Mouse (Mus musculus): ENCODE results near the gene Gnb3. TPM values are rescaled to one million over a fixed set of nuclear protein-coding genes. Genes with fewer than 3 reads are reported as not detected.

Gene Gnb3
- polyA plus RNA-seq, 1 experiment from 2014 or later: 1.2 TPM

GRCm38 (mm10) chr6:124808358-124809012 is 31.6 kb downstream of the Gnb3 start, which contains the start of gene Spsb2:
Gene Spsb2 (plus strand): TSS chr6:124808661.
- Histone ChIP-seq H3K27ac (peak within 1 kb of the TSS; percentile 95), H3K27me3 (ENCODE audit: insufficient read depth, low read length) (no peaks in the 10 kb centered on the region), H3K9me3 (replicated peaks; ENCODE audit: low read length) (no peaks in the 10 kb centered on the region), H3K4me1 (replicated peaks; ENCODE audit: insufficient read depth, low read length) (peaks cover 27% of the 10 kb centered on the region; the same call in 1 of the 2 replicates), H3K36me3 (ENCODE audit: insufficient read depth, low read length) (peaks cover 6% of the 10 kb centered on the region; the same call in 1 of the 2 replicates), H3K4me3 (replicated peaks; ENCODE audit: low read depth, low read length) (peak within 1 kb of the TSS; percentile 64), H3K9ac (ENCODE audit: low read depth, low read length) (peak within 1 kb of the TSS; percentile 72), H3K4me2 (ENCODE audit: low read length) (peak within 1 kb of the TSS; percentile 99)
- DNase-seq (ENCODE audit: low spot score) (peak; percentile 91), ATAC-seq (replicated peaks; ENCODE audit: low FRiP score, low read depth) (peak; percentile 44)
- WGBS: 2% methylated on average over 29 of the region's 29 CpGs
- no peak for TF ChIP-seq CTCF (IDR thresholded peaks at IDR 0.05; ENCODE audit: low read depth)

GRCm38 (mm10) chr6:124807986-124808357 is 32.1 kb downstream of the Gnb3 start:
- H3K4me2 ChIP-seq (ENCODE audit: low read length): peak overlapping the region; percentile 99
- peak overlapping the region; percentile 64; the same call in 1 of the 2 replicates for H3K4me3 ChIP-seq (replicated peaks; ENCODE audit: low read depth, low read length)
- no peaks in the 10 kb centered on the region for H3K27me3 ChIP-seq (ENCODE audit: insufficient read depth, low read length)
- WGBS: 70% methylated on average over 6 of the region's 6 CpGs
- peak overlapping the region; percentile 95 for H3K27ac ChIP-seq
- H3K9me3 ChIP-seq (replicated peaks; ENCODE audit: low read length): no peaks in the 10 kb centered on the region
- TF ChIP-seq CTCF (IDR thresholded peaks at IDR 0.05; ENCODE audit: low read depth): no peak
- DNase-seq (ENCODE audit: low spot score) (no peak), ATAC-seq (replicated peaks; ENCODE audit: low FRiP score, low read depth) (no peak)
- 0 out of 2 replicates have a peak overlapping the region, but pooled peaks have one; percentile 72 for H3K9ac ChIP-seq (ENCODE audit: low read depth, low read length)
- H3K4me1 ChIP-seq (replicated peaks; ENCODE audit: insufficient read depth, low read length): peaks cover 27% of the 10 kb centered on the region; the same call in 1 of the 2 replicates
- peaks cover 6% of the 10 kb centered on the region; the same call in 1 of the 2 replicates for H3K36me3 ChIP-seq (ENCODE audit: insufficient read depth, low read length)

- Histone ChIP-seq H3K27me3 (ENCODE audit: insufficient read depth, low read length) (no peaks in the 10 kb centered on the region), H3K4me1 (replicated peaks; ENCODE audit: insufficient read depth, low read length) (peaks cover 21% of the 10 kb centered on the region; the same call in 1 of the 2 replicates), H3K36me3 (ENCODE audit: insufficient read depth, low read length) (peaks cover 6% of the 10 kb centered on the region; the same call in 1 of the 2 replicates), H3K9ac (ENCODE audit: low read depth, low read length) (no peak overlapping the region), H3K4me3 (replicated peaks; ENCODE audit: low read depth, low read length) (no peak overlapping the region), H3K9me3 (replicated peaks; ENCODE audit: low read length) (no peaks in the 10 kb centered on the region), H3K27ac (no peak overlapping the region), H3K4me2 (ENCODE audit: low read length) (no peak overlapping the region)
- no peak for TF ChIP-seq CTCF (IDR thresholded peaks at IDR 0.05; ENCODE audit: low read depth)
- WGBS: 85% methylated on average over 4 of the region's 4 CpGs
- DNase-seq (ENCODE audit: low spot score): no peak
- no peak for ATAC-seq (replicated peaks; ENCODE audit: low FRiP score, low read depth)
These were observed 32.7 kb downstream of the Gnb3 start for GRCm38 (mm10) chr6:124807366-124807765.

- Histone ChIP-seq H3K27me3 (ENCODE audit: insufficient read depth, low read length) (no peaks in the 10 kb centered on the region), H3K4me1 (replicated peaks; ENCODE audit: insufficient read depth, low read length) (peaks cover 15% of the 10 kb centered on the region; the same call in 1 of the 2 replicates), H3K9me3 (replicated peaks; ENCODE audit: low read length) (no peaks in the 10 kb centered on the region), H3K27ac (peak overlapping the region; percentile 94), H3K4me3 (replicated peaks; ENCODE audit: low read depth, low read length) (peak overlapping the region; percentile 38; the same call in 1 of the 2 replicates), H3K4me2 (ENCODE audit: low read length) (peak overlapping the region; percentile 69), H3K36me3 (ENCODE audit: insufficient read depth, low read length) (peaks cover under 1% of the 10 kb centered on the region; the same call in 1 of the 2 replicates), H3K9ac (ENCODE audit: low read depth, low read length) (peak overlapping the region; percentile 18; the same call in 1 of the 2 replicates)
- ATAC-seq (replicated peaks; ENCODE audit: low FRiP score, low read depth): no peak
- no peak for TF ChIP-seq CTCF (IDR thresholded peaks at IDR 0.05; ENCODE audit: low read depth)
- 74% methylated on average over 7 of the region's 7 CpGs for WGBS
- DNase-seq (ENCODE audit: low spot score): no peak
These were observed 33.5 kb downstream of the Gnb3 start for GRCm38 (mm10) chr6:124806446-124807140.

- DNase-seq (ENCODE audit: low spot score) (peak; percentile 96), ATAC-seq (replicated peaks; ENCODE audit: low FRiP score, low read depth) (peak; percentile 84)
- Histone ChIP-seq H3K9ac (ENCODE audit: low read depth, low read length) (peak overlapping the region; percentile 57), H3K27ac (peak overlapping the region; percentile 94), H3K4me1 (replicated peaks; ENCODE audit: insufficient read depth, low read length) (peaks cover 15% of the 10 kb centered on the region; the same call in 1 of the 2 replicates), H3K27me3 (ENCODE audit: insufficient read depth, low read length) (no peaks in the 10 kb centered on the region), H3K9me3 (replicated peaks; ENCODE audit: low read length) (no peaks in the 10 kb centered on the region), H3K36me3 (ENCODE audit: insufficient read depth, low read length) (no peaks in the 10 kb centered on the region), H3K4me3 (replicated peaks; ENCODE audit: low read depth, low read length) (peak overlapping the region; percentile 38), H3K4me2 (ENCODE audit: low read length) (peak overlapping the region; percentile 69)
- TF ChIP-seq CTCF (IDR thresholded peaks at IDR 0.05; ENCODE audit: low read depth): peak; percentile 54
- WGBS: 2% methylated on average over 34 of the region's 34 CpGs
These were observed 34.4 kb downstream of the Gnb3 start for GRCm38 (mm10) chr6:124805341-124806321.

All from kidney, postnatal 0 days (tissue).